Mouse (Mus musculus) CD4-positive, CD25-positive, alpha-beta regulatory T cell, adult 4 months (primary cell): ENCODE measurements at regions not wholly inside any gene's neighbourhood (a gene's known extent, or its start where the extent isn't known, plus 50 kb on each side); places are given as distances from the start of the nearest gene placed in this dataset.

ENCODE experiments used
- ATAC-seq: one replicate; pipeline ENCODE4 v1.8.0; 2017

- ATAC-seq = no peak
Measured at GRCm38 (mm10) chr4:89500232-89500631, 179.0 kb upstream of the Dmrta1 start.

- ATAC-seq = no peak
Measured at GRCm38 (mm10) chr4:89490947-89491346, 180.1 kb upstream of the Cdkn2b start.

- no peak for ATAC-seq
Measured at GRCm38 (mm10) chr4:89487416-89488165, 176.8 kb upstream of the Cdkn2b start.

- ATAC-seq = no peak
Measured at GRCm38 (mm10) chr4:89486963-89487362, 176.1 kb upstream of the Cdkn2b start.

GRCm38 (mm10) chr4:89485981-89486531 lies 175.2 kb upstream of the Cdkn2b start:
- peak; percentile 92 for ATAC-seq

GRCm38 (mm10) chr4:89478646-89479237 lies 167.9 kb upstream of the Cdkn2b start:
- ATAC-seq = peak; percentile 76

- ATAC-seq = no peak
Measured at GRCm38 (mm10) chr4:89475848-89476247, 165.0 kb upstream of the Cdkn2b start.

- ATAC-seq = no peak
Measured at GRCm38 (mm10) chr4:89474836-89475541, 164.2 kb upstream of the Cdkn2b start.

GRCm38 (mm10) chr4:89471426-89471825 lies 160.6 kb upstream of the Cdkn2b start:
- ATAC-seq = no peak

- ATAC-seq = no peak
Measured at GRCm38 (mm10) chr4:89470756-89471155, 159.9 kb upstream of the Cdkn2b start.

- no peak for ATAC-seq
Measured at GRCm38 (mm10) chr4:89469883-89470282, 159.0 kb upstream of the Cdkn2b start.

GRCm38 (mm10) chr4:89469406-89469805 lies 158.6 kb upstream of the Cdkn2b start:
- no peak for ATAC-seq

GRCm38 (mm10) chr4:89466766-89467165 lies 155.9 kb upstream of the Cdkn2b start:
- no peak for ATAC-seq

GRCm38 (mm10) chr4:89463121-89463520 lies 152.3 kb upstream of the Cdkn2b start:
- ATAC-seq = no peak

- ATAC-seq = no peak
Measured at GRCm38 (mm10) chr4:89460170-89460762, 149.4 kb upstream of the Cdkn2b start.

- ATAC-seq = no peak
Measured at GRCm38 (mm10) chr4:89459346-89459666, 148.5 kb upstream of the Cdkn2b start.

GRCm38 (mm10) chr4:89458628-89459345 lies 147.9 kb upstream of the Cdkn2b start:
- peak; percentile 62 for ATAC-seq

- no peak for ATAC-seq
Measured at GRCm38 (mm10) chr4:89457861-89458260, 147.0 kb upstream of the Cdkn2b start.

- ATAC-seq = no peak
Measured at GRCm38 (mm10) chr4:89454926-89455325, 144.1 kb upstream of the Cdkn2b start.

GRCm38 (mm10) chr4:89453051-89453450 lies 142.2 kb upstream of the Cdkn2b start:
- no peak for ATAC-seq

- ATAC-seq = no peak
Measured at GRCm38 (mm10) chr4:89451741-89452140, 140.9 kb upstream of the Cdkn2b start.

GRCm38 (mm10) chr4:89446765-89447487 lies 136.1 kb upstream of the Cdkn2b start:
- ATAC-seq = no peak
